Mouse (Mus musculus) erythroblast, embryonic 14.5 days (primary cell): ENCODE results near the gene Plekhf1.

Experiments used
- GATA1 ChIP-seq: IDR thresholded peaks from 2 replicates; pipeline ENCODE4 v1.6.1; 2012; ENCODE audit warnings: low read length, inconsistent platforms, mixed read lengths
- TAL1 ChIP-seq: IDR thresholded peaks from 3 replicates; pipeline ENCODE4 v1.6.1; 2012; ENCODE audit warnings: low read length, inconsistent platforms, mixed read lengths

DNA sequence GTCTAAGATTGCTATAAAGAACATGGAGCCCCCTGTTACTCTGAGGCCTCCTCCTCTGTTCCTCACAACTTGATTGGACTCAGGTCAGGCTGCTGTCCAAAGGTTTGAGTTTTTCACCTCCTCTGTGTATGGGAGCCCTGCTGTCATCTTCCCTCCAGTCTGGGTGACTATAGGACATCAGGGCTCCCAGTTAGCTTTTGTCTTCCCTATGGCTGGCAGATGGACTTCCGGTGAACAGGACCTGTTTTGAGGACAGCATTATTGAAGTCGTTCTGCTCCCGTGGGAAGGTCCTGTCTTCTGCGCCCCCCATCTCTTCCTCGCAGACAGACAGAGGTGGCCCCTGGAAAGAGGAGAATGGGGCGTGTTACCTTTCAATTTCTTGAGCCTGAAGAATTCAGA is 43.0 kb downstream of the Plekhf1 start:
- TF ChIP-seq TAL1 (no peak), GATA1 (no peak)
